Mouse (Mus musculus): ENCODE measurements around the gene Ppef2. TPM values are rescaled to one million over a fixed set of nuclear protein-coding genes. Genes with fewer than 3 reads are reported as not detected.
A peak's percentile ranks its signal among the peaks of the same experiment; 100 is the strongest.

Ppef2 gene
- total RNA-seq (2017), result 3.7 TPM in 1 of 3 replicates, not detected in the others

- ATAC-seq (replicated peaks; ENCODE audit: insufficient number of reproducible peaks, low FRiP score, low TSS enrichment, poor library complexity, severe bottlenecking), result no peak
These were observed at the start of gene Ppef2 for GRCm38 (mm10) chr5:92256218-92256617. Ppef2 (minus strand) TSS chr5:92256278.

GRCm38 (mm10) chr5:92304291-92304690 lies 48.2 kb upstream of the Ppef2 start:
- no peak for ATAC-seq (replicated peaks; ENCODE audit: insufficient number of reproducible peaks, low FRiP score, low TSS enrichment, poor library complexity, severe bottlenecking)

DNA sequence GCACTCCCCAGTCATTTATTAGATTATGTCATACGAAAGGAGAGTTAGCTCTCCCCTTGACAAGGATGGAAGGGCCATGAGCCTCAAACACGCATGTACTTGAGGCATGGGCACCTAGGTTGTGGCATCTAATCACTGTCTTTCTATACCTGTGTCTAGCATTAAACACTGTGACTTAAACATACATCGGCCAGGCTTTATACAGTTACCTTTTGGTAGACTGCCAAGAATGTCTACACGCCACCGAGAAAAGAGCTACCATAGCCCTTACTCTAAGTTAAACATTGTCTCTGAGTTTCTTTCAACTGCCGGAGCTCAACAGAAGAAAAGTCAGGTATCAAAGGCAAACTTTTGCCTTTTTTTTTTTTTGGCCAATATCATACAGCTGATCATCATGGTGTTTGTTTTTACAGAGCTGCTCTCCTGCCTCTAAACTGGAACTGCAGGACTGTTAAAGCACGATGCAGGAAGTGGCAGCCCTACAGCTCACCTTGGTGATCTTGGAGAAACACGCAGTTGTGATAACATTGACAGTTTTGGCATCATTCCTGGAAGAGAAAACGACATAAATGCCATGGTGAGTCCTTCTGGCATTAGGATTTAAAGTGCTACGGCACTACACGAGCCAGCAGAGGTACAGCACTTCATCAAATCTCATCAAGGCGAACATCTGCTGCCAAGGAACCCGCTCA lies 46.2 kb upstream of the Ppef2 start:
- no peak for ATAC-seq (replicated peaks; ENCODE audit: insufficient number of reproducible peaks, low FRiP score, low TSS enrichment, poor library complexity, severe bottlenecking)

DNA sequence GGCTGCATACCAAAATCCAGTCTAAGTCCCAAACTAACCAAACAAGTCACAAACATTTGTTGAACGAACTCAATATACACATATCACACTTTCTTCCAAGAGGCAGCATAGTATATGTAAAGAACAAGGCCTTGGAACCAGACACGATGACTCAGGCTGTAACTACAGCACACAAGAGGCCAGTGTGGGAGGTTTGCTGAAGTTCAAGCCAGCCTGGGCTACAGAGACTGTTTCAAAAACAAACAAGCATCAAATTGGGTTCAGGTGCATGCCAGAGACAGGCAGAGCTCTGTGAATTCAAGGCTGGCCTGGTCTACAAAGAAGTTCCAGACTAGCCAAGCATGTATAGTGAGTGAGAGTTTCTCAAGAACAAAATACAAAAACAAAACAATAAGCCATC lies 38.4 kb upstream of the Ppef2 start:
- ATAC-seq (replicated peaks; ENCODE audit: insufficient number of reproducible peaks, low FRiP score, low TSS enrichment, poor library complexity, severe bottlenecking), result no peak

- ATAC-seq (replicated peaks; ENCODE audit: insufficient number of reproducible peaks, low FRiP score, low TSS enrichment, poor library complexity, severe bottlenecking), result no peak
These were observed 35.8 kb upstream of the Ppef2 start for GRCm38 (mm10) chr5:92291652-92292414.

DNA sequence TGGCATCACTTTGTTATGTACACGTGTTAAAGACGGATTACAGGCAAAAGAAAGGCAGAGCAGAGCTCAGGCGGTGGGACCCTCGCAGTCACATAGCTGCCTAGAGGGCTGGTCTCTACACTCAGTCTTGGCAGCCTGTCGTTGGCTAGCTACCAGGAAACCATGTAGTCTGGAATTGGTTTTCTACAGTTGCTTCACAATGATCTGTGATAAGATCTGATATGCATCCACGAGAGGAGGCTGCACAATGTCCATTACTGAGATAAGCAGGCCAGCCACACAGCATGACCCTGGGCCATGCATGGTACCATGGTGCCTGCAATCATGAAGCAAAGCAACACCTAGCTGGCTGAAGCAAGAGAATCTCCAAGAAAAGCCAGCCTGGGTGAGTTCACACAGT lies 31.8 kb upstream of the Ppef2 start:
- no peak for ATAC-seq (replicated peaks; ENCODE audit: insufficient number of reproducible peaks, low FRiP score, low TSS enrichment, poor library complexity, severe bottlenecking)

GRCm38 (mm10) chr5:92283107-92283506 lies 27.0 kb upstream of the Ppef2 start:
- ATAC-seq (replicated peaks; ENCODE audit: insufficient number of reproducible peaks, low FRiP score, low TSS enrichment, poor library complexity, severe bottlenecking), result no peak

GRCm38 (mm10) chr5:92282571-92282970 lies 26.5 kb upstream of the Ppef2 start:
- ATAC-seq (replicated peaks; ENCODE audit: insufficient number of reproducible peaks, low FRiP score, low TSS enrichment, poor library complexity, severe bottlenecking), result no peak

- peak; percentile 81 for ATAC-seq (replicated peaks; ENCODE audit: insufficient number of reproducible peaks, low FRiP score, low TSS enrichment, poor library complexity, severe bottlenecking)
These were observed 23.0 kb upstream of the Ppef2 start for GRCm38 (mm10) chr5:92278942-92279537.

GRCm38 (mm10) chr5:92277437-92278394 lies 21.6 kb upstream of the Ppef2 start, which contains the start of gene Naaa:
Naaa (minus strand) TSS chr5:92278170.
- peak; percentile 80 for ATAC-seq (replicated peaks; ENCODE audit: insufficient number of reproducible peaks, low FRiP score, low TSS enrichment, poor library complexity, severe bottlenecking)

- ATAC-seq (replicated peaks; ENCODE audit: insufficient number of reproducible peaks, low FRiP score, low TSS enrichment, poor library complexity, severe bottlenecking), result peak; percentile 63
These were observed 14.4 kb upstream of the Ppef2 start for GRCm38 (mm10) chr5:92270496-92270895.

DNA sequence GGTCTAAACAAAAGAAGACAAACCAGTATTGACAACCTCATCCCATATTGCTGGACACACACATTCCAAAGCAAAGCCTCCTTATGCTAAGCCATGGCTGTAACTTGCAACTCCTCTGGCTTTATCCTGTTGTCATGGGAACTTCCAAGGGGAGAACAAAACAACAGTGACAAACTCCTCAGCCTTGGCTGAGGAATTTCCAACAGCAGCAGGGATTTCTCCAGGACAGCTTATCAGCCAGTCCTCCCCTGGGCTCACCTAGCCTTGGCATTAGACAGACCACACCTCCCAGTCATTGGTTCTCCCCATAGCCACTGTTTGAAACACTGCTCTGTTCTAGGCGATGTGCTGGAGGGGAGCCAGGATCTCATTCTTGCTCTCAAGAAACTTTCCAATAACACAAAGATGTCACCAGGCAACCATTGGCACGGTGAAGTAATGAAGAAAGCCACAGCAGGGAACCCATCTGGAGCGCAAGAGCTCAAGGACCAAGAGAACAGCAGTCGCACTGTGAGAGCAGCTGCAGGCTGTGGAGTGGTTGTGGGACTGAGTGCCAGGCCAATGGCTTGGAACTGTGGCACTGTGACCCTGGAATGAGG lies 7.8 kb upstream of the Ppef2 start:
- no peak for ATAC-seq (replicated peaks; ENCODE audit: insufficient number of reproducible peaks, low FRiP score, low TSS enrichment, poor library complexity, severe bottlenecking)

DNA sequence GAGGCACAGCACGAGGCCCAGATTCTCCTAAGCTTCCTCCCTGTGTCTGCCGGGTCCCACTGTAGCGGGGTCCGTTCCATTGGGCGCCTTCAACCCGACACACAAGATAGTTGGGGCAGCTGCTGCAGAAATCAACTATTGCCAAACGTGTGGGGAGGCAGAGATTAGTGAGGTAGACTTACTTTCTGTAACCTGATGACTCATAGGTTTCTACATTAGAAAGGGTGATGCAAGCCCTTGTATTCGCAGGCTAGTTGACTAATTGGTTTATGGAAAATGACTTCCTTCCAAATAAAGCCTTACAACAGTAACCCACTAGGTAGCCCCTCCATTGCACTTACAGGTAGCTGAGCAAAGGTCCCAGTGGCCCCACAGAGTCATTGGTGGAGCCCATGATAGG lies 6.6 kb upstream of the Ppef2 start:
- ATAC-seq (replicated peaks; ENCODE audit: insufficient number of reproducible peaks, low FRiP score, low TSS enrichment, poor library complexity, severe bottlenecking), result no peak

DNA sequence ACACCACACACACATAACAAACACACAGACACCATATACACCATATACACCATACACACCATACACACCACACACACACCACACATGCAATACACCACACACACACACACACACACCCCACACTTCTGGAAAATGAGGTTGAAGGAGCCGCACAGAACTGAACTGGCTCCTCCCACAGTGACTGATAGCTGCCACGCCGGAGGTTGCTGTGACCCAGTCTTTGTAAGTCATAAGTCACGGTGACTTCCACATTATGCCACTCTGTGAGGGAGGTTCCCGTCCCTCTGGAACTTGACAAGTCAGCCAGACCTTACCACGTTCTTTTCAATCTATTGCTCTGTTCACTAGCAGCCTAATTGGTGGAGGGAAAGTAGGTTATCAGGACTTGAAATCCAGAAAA lies 1.6 kb downstream of the Ppef2 start:
- no peak for ATAC-seq (replicated peaks; ENCODE audit: insufficient number of reproducible peaks, low FRiP score, low TSS enrichment, poor library complexity, severe bottlenecking)

GRCm38 (mm10) chr5:92252797-92253343 lies 3.2 kb downstream of the Ppef2 start:
- ATAC-seq (replicated peaks; ENCODE audit: insufficient number of reproducible peaks, low FRiP score, low TSS enrichment, poor library complexity, severe bottlenecking), result no peak

DNA sequence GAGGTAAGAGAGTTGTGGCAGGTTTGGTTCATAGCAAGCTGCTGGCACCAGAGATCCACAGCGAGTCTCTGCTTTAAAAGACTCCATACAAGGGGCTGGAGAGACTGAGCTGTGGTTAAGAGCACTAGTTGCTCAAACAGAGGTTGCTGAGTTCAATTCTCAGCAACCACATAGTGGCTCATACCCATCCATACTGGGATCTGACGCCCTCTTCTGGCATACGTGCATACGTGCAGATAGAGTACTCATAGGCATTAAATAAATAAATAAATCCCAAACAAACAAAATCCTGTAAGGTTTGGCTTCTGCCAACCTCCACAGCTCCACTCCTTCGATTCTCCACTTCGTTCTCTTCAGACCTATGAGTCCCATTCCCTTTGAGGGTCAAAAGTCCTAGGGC lies 4.0 kb downstream of the Ppef2 start:
- no peak for ATAC-seq (replicated peaks; ENCODE audit: insufficient number of reproducible peaks, low FRiP score, low TSS enrichment, poor library complexity, severe bottlenecking)

DNA sequence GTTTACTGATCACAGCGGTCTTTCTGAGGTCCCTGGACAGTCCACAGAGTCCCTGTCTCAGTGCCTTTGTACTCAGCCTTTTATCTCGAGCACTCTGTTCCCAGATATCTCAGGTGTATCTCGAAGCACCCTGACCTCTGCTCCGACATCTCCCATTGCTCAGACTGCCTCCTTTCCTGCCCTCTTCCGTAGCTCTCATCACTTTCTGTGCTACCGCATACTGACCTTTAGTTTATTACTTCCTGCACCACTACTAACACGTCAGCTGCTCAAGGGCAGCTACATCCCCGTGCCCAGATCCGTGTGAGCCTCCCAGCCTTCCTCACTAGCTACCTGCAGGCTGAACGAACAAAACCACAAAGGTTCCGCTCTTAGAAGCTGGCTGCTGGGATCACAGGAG lies 7.5 kb downstream of the Ppef2 start:
- no peak for ATAC-seq (replicated peaks; ENCODE audit: insufficient number of reproducible peaks, low FRiP score, low TSS enrichment, poor library complexity, severe bottlenecking)

- peak; percentile 56 for ATAC-seq (replicated peaks; ENCODE audit: insufficient number of reproducible peaks, low FRiP score, low TSS enrichment, poor library complexity, severe bottlenecking)
These were observed 10.6 kb downstream of the Ppef2 start for GRCm38 (mm10) chr5:92245483-92245882.

Data from monocyte, adult 5-6 weeks (primary cell).